Mouse (Mus musculus): ENCODE measurements at regions not wholly inside any gene's neighbourhood (a gene's known extent, or its start where the extent isn't known, plus 50 kb on each side); places are given as distances from the start of the nearest gene placed in this dataset.
A peak's percentile ranks its signal among the peaks of the same experiment; 100 is the strongest.
"Not testable (repeated sequence)": the region's sequence is repeated elsewhere in the genome, so short reads cannot be mapped to it uniquely, and the experiment has no call there.

- H3K36me3 ChIP-seq (ENCODE audit: control insufficient read depth, insufficient read depth, low read length, poor library complexity, severe bottlenecking) = no peaks in the 10 kb centered on the region
- no peaks in the 10 kb centered on the region for H3K9me3 ChIP-seq (replicated peaks; ENCODE audit: control insufficient read depth, insufficient read depth, low read length, poor library complexity, severe bottlenecking)
- H3K4me3 ChIP-seq (ENCODE audit: low read depth, low read length) = no peak overlapping the region
- no peaks in the 10 kb centered on the region for H3K27me3 ChIP-seq (ENCODE audit: control insufficient read depth, insufficient read depth, low read length, poor library complexity, severe bottlenecking)
- H3K9ac ChIP-seq (ENCODE audit: low read depth, poor library complexity, severe bottlenecking) = no peak overlapping the region
- H3K27ac ChIP-seq (ENCODE audit: insufficient read depth, low read length) = no peak overlapping the region
- no peaks in the 10 kb centered on the region for H3K4me1 ChIP-seq (ENCODE audit: control insufficient read depth, insufficient read depth, low read length)
- TF ChIP-seq EP300 (IDR thresholded peaks at IDR 0.05; ENCODE audit: insufficient read depth, low read depth, low read length) (no peak), POLR2A (IDR thresholded peaks at IDR 0.05; ENCODE audit: insufficient read depth, low read length) (no peak), CTCF (IDR thresholded peaks at IDR 0.05; ENCODE audit: low read depth, low read length) (no peak)
Measured at GRCm38 (mm10) chr8:18000750-18001149, 977.3 kb downstream of the Defb40 start.

- Histone ChIP-seq H3K9ac (ENCODE audit: low read depth, poor library complexity, severe bottlenecking) (no peak overlapping the region), H3K9me3 (replicated peaks; ENCODE audit: control insufficient read depth, insufficient read depth, low read length, poor library complexity, severe bottlenecking) (no peaks in the 10 kb centered on the region), H3K36me3 (ENCODE audit: control insufficient read depth, insufficient read depth, low read length, poor library complexity, severe bottlenecking) (no peaks in the 10 kb centered on the region), H3K4me3 (ENCODE audit: low read depth, low read length) (no peak overlapping the region), H3K27ac (ENCODE audit: insufficient read depth, low read length) (no peak overlapping the region), H3K27me3 (ENCODE audit: control insufficient read depth, insufficient read depth, low read length, poor library complexity, severe bottlenecking) (no peaks in the 10 kb centered on the region), H3K4me1 (ENCODE audit: control insufficient read depth, insufficient read depth, low read length) (no peaks in the 10 kb centered on the region)
- TF ChIP-seq EP300 (IDR thresholded peaks at IDR 0.05; ENCODE audit: insufficient read depth, low read depth, low read length) = no peak
- TF ChIP-seq CTCF (IDR thresholded peaks at IDR 0.05; ENCODE audit: low read depth, low read length) = no peak
- TF ChIP-seq POLR2A (IDR thresholded peaks at IDR 0.05; ENCODE audit: insufficient read depth, low read length) = no peak
Measured at GRCm38 (mm10) chr8:17984779-17985178, 993.3 kb downstream of the Defb40 start.

GRCm38 (mm10) chr8:17948848-17949247, 1029.2 kb downstream of the Defb40 start:
- Histone ChIP-seq H3K36me3 (ENCODE audit: control insufficient read depth, insufficient read depth, low read length, poor library complexity, severe bottlenecking) (no peaks in the 10 kb centered on the region), H3K4me1 (ENCODE audit: control insufficient read depth, insufficient read depth, low read length) (no peaks in the 10 kb centered on the region), H3K9me3 (replicated peaks; ENCODE audit: control insufficient read depth, insufficient read depth, low read length, poor library complexity, severe bottlenecking) (no peaks in the 10 kb centered on the region), H3K9ac (ENCODE audit: low read depth, poor library complexity, severe bottlenecking) (no peak overlapping the region), H3K27ac (ENCODE audit: insufficient read depth, low read length) (no peak overlapping the region), H3K27me3 (ENCODE audit: control insufficient read depth, insufficient read depth, low read length, poor library complexity, severe bottlenecking) (no peaks in the 10 kb centered on the region), H3K4me3 (ENCODE audit: low read depth, low read length) (no peak overlapping the region)
- TF ChIP-seq POLR2A (IDR thresholded peaks at IDR 0.05; ENCODE audit: insufficient read depth, low read length) (no peak), CTCF (IDR thresholded peaks at IDR 0.05; ENCODE audit: low read depth, low read length) (no peak), EP300 (IDR thresholded peaks at IDR 0.05; ENCODE audit: insufficient read depth, low read depth, low read length) (no peak)

GRCm38 (mm10) chr8:17948053-17948834, 1029.8 kb downstream of the Defb40 start:
- Histone ChIP-seq H3K9me3 (replicated peaks; ENCODE audit: control insufficient read depth, insufficient read depth, low read length, poor library complexity, severe bottlenecking) (no peaks in the 10 kb centered on the region), H3K27me3 (ENCODE audit: control insufficient read depth, insufficient read depth, low read length, poor library complexity, severe bottlenecking) (no peaks in the 10 kb centered on the region), H3K36me3 (ENCODE audit: control insufficient read depth, insufficient read depth, low read length, poor library complexity, severe bottlenecking) (no peaks in the 10 kb centered on the region), H3K4me1 (ENCODE audit: control insufficient read depth, insufficient read depth, low read length) (no peaks in the 10 kb centered on the region), H3K27ac (ENCODE audit: insufficient read depth, low read length) (no peak overlapping the region), H3K9ac (ENCODE audit: low read depth, poor library complexity, severe bottlenecking) (no peak overlapping the region), H3K4me3 (ENCODE audit: low read depth, low read length) (no peak overlapping the region)
- no peak for TF ChIP-seq CTCF (IDR thresholded peaks at IDR 0.05; ENCODE audit: low read depth, low read length)
- no peak for TF ChIP-seq EP300 (IDR thresholded peaks at IDR 0.05; ENCODE audit: insufficient read depth, low read depth, low read length)
- TF ChIP-seq POLR2A (IDR thresholded peaks at IDR 0.05; ENCODE audit: insufficient read depth, low read length) = no peak

- Histone ChIP-seq H3K36me3 (ENCODE audit: control insufficient read depth, insufficient read depth, low read length, poor library complexity, severe bottlenecking) (no peaks in the 10 kb centered on the region), H3K27ac (ENCODE audit: insufficient read depth, low read length) (no peak overlapping the region), H3K27me3 (ENCODE audit: control insufficient read depth, insufficient read depth, low read length, poor library complexity, severe bottlenecking) (no peaks in the 10 kb centered on the region), H3K4me3 (ENCODE audit: low read depth, low read length) (no peak overlapping the region), H3K9ac (ENCODE audit: low read depth, poor library complexity, severe bottlenecking) (no peak overlapping the region), H3K9me3 (replicated peaks; ENCODE audit: control insufficient read depth, insufficient read depth, low read length, poor library complexity, severe bottlenecking) (no peaks in the 10 kb centered on the region), H3K4me1 (ENCODE audit: control insufficient read depth, insufficient read depth, low read length) (no peaks in the 10 kb centered on the region)
- TF ChIP-seq POLR2A (IDR thresholded peaks at IDR 0.05; ENCODE audit: insufficient read depth, low read length) (no peak), CTCF (IDR thresholded peaks at IDR 0.05; ENCODE audit: low read depth, low read length) (no peak), EP300 (IDR thresholded peaks at IDR 0.05; ENCODE audit: insufficient read depth, low read depth, low read length) (no peak)
Measured at GRCm38 (mm10) chr8:17934696-17935095, 1043.4 kb downstream of the Defb40 start.

- 0 out of 2 replicates have a peak, but pooled peaks have one; percentile 34 for TF ChIP-seq EP300 (IDR thresholded peaks at IDR 0.05; ENCODE audit: insufficient read depth, low read depth, low read length)
- no peak for TF ChIP-seq POLR2A (IDR thresholded peaks at IDR 0.05; ENCODE audit: insufficient read depth, low read length)
- no peak for TF ChIP-seq CTCF (IDR thresholded peaks at IDR 0.05; ENCODE audit: low read depth, low read length)
Measured at GRCm38 (mm10) chr8:17909316-17909715, 1068.7 kb downstream of the Defb40 start.

GRCm38 (mm10) chr8:17888598-17888997, 1089.5 kb downstream of the Defb40 start:
- H3K36me3 ChIP-seq (ENCODE audit: control insufficient read depth, insufficient read depth, low read length, poor library complexity, severe bottlenecking); H3K4me1 ChIP-seq (ENCODE audit: control insufficient read depth, insufficient read depth, low read length); H3K9ac ChIP-seq (ENCODE audit: low read depth, poor library complexity, severe bottlenecking); H3K9me3 ChIP-seq (replicated peaks; ENCODE audit: control insufficient read depth, insufficient read depth, low read length, poor library complexity, severe bottlenecking); H3K4me3 ChIP-seq (ENCODE audit: low read depth, low read length); H3K27me3 ChIP-seq (ENCODE audit: control insufficient read depth, insufficient read depth, low read length, poor library complexity, severe bottlenecking): not testable (repeated sequence)
- H3K27ac ChIP-seq (ENCODE audit: insufficient read depth, low read length) = peak overlapping the region; percentile 95

More at GRCm38 (mm10) chr8:17909316-17909715, 1068.7 kb downstream of the Defb40 start:
- Histone ChIP-seq H3K9ac (ENCODE audit: low read depth, poor library complexity, severe bottlenecking) (no peak overlapping the region), H3K27ac (ENCODE audit: insufficient read depth, low read length) (no peak overlapping the region), H3K9me3 (replicated peaks; ENCODE audit: control insufficient read depth, insufficient read depth, low read length, poor library complexity, severe bottlenecking) (peaks cover 3% of the 10 kb centered on the region; the same call in 1 of the 2 replicates), H3K4me1 (ENCODE audit: control insufficient read depth, insufficient read depth, low read length) (no peaks in the 10 kb centered on the region), H3K27me3 (ENCODE audit: control insufficient read depth, insufficient read depth, low read length, poor library complexity, severe bottlenecking) (no peaks in the 10 kb centered on the region), H3K36me3 (ENCODE audit: control insufficient read depth, insufficient read depth, low read length, poor library complexity, severe bottlenecking) (no peaks in the 10 kb centered on the region), H3K4me3 (ENCODE audit: low read depth, low read length) (no peak overlapping the region; the same call in 1 of the 2 replicates)
